Mouse (Mus musculus) ES-Bruce4 (cell line): ENCODE measurements at regions not wholly inside any gene's neighbourhood (a gene's known extent, or its start where the extent isn't known, plus 50 kb on each side); places are given as distances from the start of the nearest gene placed in this dataset.

Experiments
- H3K27ac ChIP-seq: 2 replicates; pipeline ENCODE4 v1.5.1; 2012; ENCODE audit warnings: low read length, inconsistent platforms; ENCODE audit not compliant: insufficient read depth
- H3K27me3 ChIP-seq: 2 replicates; pipeline ENCODE4 v1.6.1; 2012; ENCODE audit warnings: mild to moderate bottlenecking, low read length, inconsistent platforms; ENCODE audit not compliant: control insufficient read depth, poor library complexity, insufficient read depth, severe bottlenecking
- H3K36me3 ChIP-seq: 2 replicates; pipeline ENCODE4 v1.6.1; 2012; ENCODE audit warnings: inconsistent platforms, mild to moderate bottlenecking, low read length, moderate library complexity; ENCODE audit not compliant: control insufficient read depth, poor library complexity, insufficient read depth, severe bottlenecking
- H3K4me1 ChIP-seq: one replicate; pipeline ENCODE4 v1.8.1; 2011; ENCODE audit warnings: low read length; ENCODE audit not compliant: control insufficient read depth, insufficient read depth
- H3K4me3 ChIP-seq: 2 replicates; pipeline ENCODE4 v1.5.1; 2011; ENCODE audit warnings: low read depth, mild to moderate bottlenecking, low read length
- H3K9ac ChIP-seq: 2 replicates; pipeline ENCODE4 v1.6.1; 2012; ENCODE audit warnings: low read depth, mild to moderate bottlenecking, inconsistent platforms; ENCODE audit not compliant: poor library complexity, severe bottlenecking
- H3K9me3 ChIP-seq: replicated peaks from 2 replicates; pipeline ENCODE4 v1.6.1; 2012; ENCODE audit warnings: mild to moderate bottlenecking, low read length, inconsistent platforms; ENCODE audit not compliant: control insufficient read depth, poor library complexity, insufficient read depth, severe bottlenecking
- CTCF ChIP-seq: IDR thresholded peaks from one replicate; pipeline ENCODE4 v1.8.1; 2011; ENCODE audit warnings: low read depth, low read length
- EP300 ChIP-seq: IDR thresholded peaks from 2 replicates; pipeline ENCODE4 v1.6.1; 2011; ENCODE audit warnings: low read depth, low read length; ENCODE audit not compliant: insufficient read depth
- POLR2A ChIP-seq: IDR thresholded peaks from one replicate; pipeline ENCODE4 v1.8.1; 2011; ENCODE audit warnings: low read length; ENCODE audit not compliant: insufficient read depth

- no peak overlapping the region for H3K27ac ChIP-seq
- H3K4me3 ChIP-seq = no peak overlapping the region
- H3K4me1 ChIP-seq = no peaks in the 10 kb centered on the region
- no peaks in the 10 kb centered on the region for H3K9me3 ChIP-seq
- H3K27me3 ChIP-seq = no peaks in the 10 kb centered on the region
- TF ChIP-seq EP300 (no peak), POLR2A (no peak), CTCF (no peak)
- H3K36me3 ChIP-seq = no peaks in the 10 kb centered on the region
- no peak overlapping the region for H3K9ac ChIP-seq
Measured at GRCm38 (mm10) chr3:103483316-103483715, 91.7 kb upstream of the Syt6 start.

- H3K9me3 ChIP-seq = no peaks in the 10 kb centered on the region
- H3K4me3 ChIP-seq = no peak overlapping the region
- H3K27ac ChIP-seq = no peak overlapping the region
- TF ChIP-seq EP300 (no peak), CTCF (no peak), POLR2A (no peak)
- H3K9ac ChIP-seq = no peak overlapping the region
- no peaks in the 10 kb centered on the region for H3K4me1 ChIP-seq
- H3K27me3 ChIP-seq = no peaks in the 10 kb centered on the region
- H3K36me3 ChIP-seq = no peaks in the 10 kb centered on the region
Measured at GRCm38 (mm10) chr3:103483762-103484161, 91.3 kb upstream of the Syt6 start.

DNA sequence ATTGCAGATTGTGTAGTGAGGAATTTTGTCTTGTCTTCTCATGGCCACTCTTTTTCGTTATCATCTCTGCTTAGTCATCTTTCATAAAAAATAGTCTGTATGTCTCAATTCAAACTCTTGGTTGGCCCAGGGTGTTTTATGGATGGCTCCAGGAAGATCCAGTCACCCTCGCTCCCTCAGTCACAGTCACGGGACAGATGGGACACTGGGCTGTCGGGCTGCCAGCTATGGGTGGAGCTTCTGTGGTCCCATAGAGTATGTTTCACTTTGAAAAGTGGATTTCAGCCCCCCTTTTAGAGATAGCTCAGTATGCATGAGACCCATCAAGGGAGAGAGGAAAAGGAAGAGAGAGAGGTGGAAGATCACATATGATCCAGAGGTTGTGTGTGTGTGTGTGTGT is 85.2 kb upstream of the Syt6 start:
- H3K36me3 ChIP-seq = no peaks in the 10 kb centered on the region
- no peak overlapping the region for H3K27ac ChIP-seq
- H3K27me3 ChIP-seq = no peaks in the 10 kb centered on the region
- H3K9me3 ChIP-seq = no peaks in the 10 kb centered on the region
- H3K4me3 ChIP-seq = no peak overlapping the region
- TF ChIP-seq CTCF (no peak), EP300 (no peak), POLR2A (no peak)
- H3K4me1 ChIP-seq = no peaks in the 10 kb centered on the region
- H3K9ac ChIP-seq = no peak overlapping the region

- no peak for TF ChIP-seq POLR2A
- no peak for TF ChIP-seq CTCF
- no peak for TF ChIP-seq EP300
- no peak overlapping the region for H3K4me3 ChIP-seq
- H3K27ac ChIP-seq = no peak overlapping the region
- no peaks in the 10 kb centered on the region for H3K36me3 ChIP-seq
- H3K4me1 ChIP-seq = no peaks in the 10 kb centered on the region
- no peak overlapping the region for H3K9ac ChIP-seq
- no peaks in the 10 kb centered on the region for H3K9me3 ChIP-seq
- H3K27me3 ChIP-seq = no peaks in the 10 kb centered on the region
Measured at GRCm38 (mm10) chr3:103490966-103491365, 84.1 kb upstream of the Syt6 start.

GRCm38 (mm10) chr3:103492211-103492610 is 82.8 kb upstream of the Syt6 start:
- peak; percentile 53 for TF ChIP-seq CTCF
- no peak for TF ChIP-seq POLR2A
- TF ChIP-seq EP300 = no peak
- H3K9me3 ChIP-seq = no peaks in the 10 kb centered on the region
- H3K9ac ChIP-seq = no peak overlapping the region
- no peaks in the 10 kb centered on the region for H3K36me3 ChIP-seq
- no peaks in the 10 kb centered on the region for H3K27me3 ChIP-seq
- no peaks in the 10 kb centered on the region for H3K4me1 ChIP-seq
- H3K4me3 ChIP-seq = no peak overlapping the region
- H3K27ac ChIP-seq = no peak overlapping the region

- H3K27ac ChIP-seq = no peak overlapping the region
- no peak overlapping the region for H3K4me3 ChIP-seq
- TF ChIP-seq POLR2A (no peak), CTCF (no peak), EP300 (no peak)
- no peaks in the 10 kb centered on the region for H3K4me1 ChIP-seq
- no peaks in the 10 kb centered on the region for H3K9me3 ChIP-seq
- no peaks in the 10 kb centered on the region for H3K36me3 ChIP-seq
- no peak overlapping the region for H3K9ac ChIP-seq
- H3K27me3 ChIP-seq = no peaks in the 10 kb centered on the region
Measured at GRCm38 (mm10) chr3:103493623-103494022, 81.4 kb upstream of the Syt6 start.
